Mouse (Mus musculus): ENCODE data around the gene Depdc1b. TPM values are rescaled to one million over a fixed set of nuclear protein-coding genes. Genes with fewer than 3 reads are reported as not detected.

Depdc1b gene
- polyA plus RNA-seq, 1 experiment: 11.2 TPM

DNA sequence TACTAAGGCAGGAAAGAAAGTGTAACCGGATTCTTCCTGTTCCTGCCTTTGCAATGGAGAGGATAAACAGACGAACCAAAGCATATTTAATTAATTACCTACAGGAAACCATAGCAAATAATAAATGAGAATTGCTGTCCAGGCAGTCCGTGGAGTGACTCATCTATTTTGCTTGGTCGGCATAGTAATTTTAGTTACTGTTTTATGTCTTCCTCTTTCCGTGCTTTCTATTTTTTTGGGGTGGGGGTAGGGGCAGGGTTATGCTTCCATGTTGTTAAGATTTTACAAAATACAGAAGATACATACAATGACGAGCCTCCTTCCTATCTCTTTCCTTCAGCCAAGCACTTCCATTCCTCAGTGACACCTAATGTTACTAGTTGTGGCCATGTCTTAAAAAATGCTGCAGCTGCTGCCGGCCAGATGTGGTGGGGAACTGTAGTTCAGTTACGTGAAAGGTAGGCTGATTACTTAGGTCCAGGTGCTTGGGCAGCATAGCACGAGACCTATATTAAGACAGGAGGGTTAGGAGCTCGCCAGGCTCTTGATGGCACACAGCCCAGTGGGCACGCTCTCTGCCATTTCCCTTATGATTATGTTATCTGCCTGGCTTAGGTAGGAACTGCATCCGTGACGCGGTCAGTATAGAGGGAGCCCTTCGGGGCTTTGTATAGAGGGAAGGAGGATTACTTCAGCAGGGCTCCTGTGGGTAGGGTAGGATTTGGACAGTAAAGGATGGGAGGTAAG lies 19.3 kb downstream of the Depdc1b start:
- no peaks in the 10 kb centered on the region for H3K36me3 ChIP-seq (ENCODE audit: control insufficient read depth, insufficient read depth, low read length)
- H3K27ac ChIP-seq (ENCODE audit: insufficient read depth, low read depth, low read length): no peak overlapping the region
- 57% methylated on average over 15 of the region's 15 CpGs for WGBS
- peaks cover 10% of the 10 kb centered on the region; the same call in 1 of the 2 replicates for H3K4me1 ChIP-seq (ENCODE audit: control insufficient read depth, insufficient read depth, low read length)
- no peak for DNase-seq
- no peak overlapping the region for H3K4me3 ChIP-seq (ENCODE audit: insufficient read depth, low read depth, low read length)
- no peak for TF ChIP-seq POLR2A (IDR thresholded peaks at IDR 0.05; ENCODE audit: low read depth, low read length)
- no peak for TF ChIP-seq CTCF (conservative IDR thresholded peaks at IDR 0.05; ENCODE audit: insufficient read depth, insufficient read length, low read depth, low read length)
- no peaks in the 10 kb centered on the region for H3K27me3 ChIP-seq (replicated peaks; ENCODE audit: control insufficient read depth, insufficient read depth, low read length)

GRCm38 (mm10) chr13:108336192-108336591 lies 20.1 kb downstream of the Depdc1b start:
- no peak overlapping the region for H3K27ac ChIP-seq (ENCODE audit: insufficient read depth, low read depth, low read length)
- no peak for DNase-seq
- WGBS: 85% methylated on average over 11 of the region's 11 CpGs
- H3K27me3 ChIP-seq (replicated peaks; ENCODE audit: control insufficient read depth, insufficient read depth, low read length): no peaks in the 10 kb centered on the region
- no peak overlapping the region for H3K4me3 ChIP-seq (ENCODE audit: insufficient read depth, low read depth, low read length)
- TF ChIP-seq POLR2A (IDR thresholded peaks at IDR 0.05; ENCODE audit: low read depth, low read length) (no peak), CTCF (conservative IDR thresholded peaks at IDR 0.05; ENCODE audit: insufficient read depth, insufficient read length, low read depth, low read length) (no peak)
- peaks cover 17% of the 10 kb centered on the region for H3K4me1 ChIP-seq (ENCODE audit: control insufficient read depth, insufficient read depth, low read length)
- no peaks in the 10 kb centered on the region for H3K36me3 ChIP-seq (ENCODE audit: control insufficient read depth, insufficient read depth, low read length)

- WGBS: 93% methylated on average over 6 of the region's 6 CpGs
- Histone ChIP-seq H3K27ac (ENCODE audit: insufficient read depth, low read depth, low read length) (no peak overlapping the region), H3K36me3 (ENCODE audit: control insufficient read depth, insufficient read depth, low read length) (no peaks in the 10 kb centered on the region), H3K4me1 (ENCODE audit: control insufficient read depth, insufficient read depth, low read length) (peaks cover 19% of the 10 kb centered on the region), H3K4me3 (ENCODE audit: insufficient read depth, low read depth, low read length) (no peak overlapping the region), H3K27me3 (replicated peaks; ENCODE audit: control insufficient read depth, insufficient read depth, low read length) (no peaks in the 10 kb centered on the region)
- no peak for TF ChIP-seq POLR2A (IDR thresholded peaks at IDR 0.05; ENCODE audit: low read depth, low read length)
- TF ChIP-seq CTCF (conservative IDR thresholded peaks at IDR 0.05; ENCODE audit: insufficient read depth, insufficient read length, low read depth, low read length): no peak
- no peak for DNase-seq
Observed at GRCm38 (mm10) chr13:108337340-108337739, 21.2 kb downstream of the Depdc1b start.

DNA sequence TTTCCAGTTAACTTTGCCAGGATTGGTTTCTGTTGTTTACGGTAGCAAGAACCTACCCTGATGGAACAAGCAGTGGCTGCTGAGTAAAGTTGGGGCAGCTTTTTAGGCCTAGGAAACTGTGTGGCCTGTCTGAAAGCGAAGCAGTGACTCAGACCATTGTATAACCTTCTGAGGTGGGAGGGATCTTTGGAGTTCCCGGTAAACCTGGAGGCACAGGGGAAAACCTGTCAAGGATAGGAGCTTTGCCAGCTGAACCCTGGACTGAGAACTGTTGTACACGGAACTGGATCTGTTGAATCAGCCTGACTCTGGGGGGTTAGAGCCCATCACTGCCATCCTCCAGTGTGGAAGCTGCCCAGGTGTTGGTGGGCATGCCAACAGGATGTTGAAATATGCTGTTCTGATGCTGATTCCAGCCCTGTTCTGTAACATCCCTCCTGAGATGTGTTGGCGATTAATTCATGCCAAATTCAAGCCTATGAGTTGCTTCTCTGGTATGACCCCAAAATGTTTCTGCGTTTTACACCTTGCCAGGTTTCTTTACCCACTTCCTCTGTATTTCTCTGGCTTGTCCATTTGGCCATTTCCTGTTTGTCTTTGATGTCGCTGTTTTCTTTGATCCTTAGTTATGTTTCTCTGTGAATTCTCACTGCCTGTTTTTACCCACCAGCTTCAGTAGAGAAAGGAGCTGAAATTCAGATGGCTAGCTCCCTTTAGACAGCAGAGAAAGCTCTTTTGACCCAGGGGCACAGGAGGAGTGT lies 22.1 kb downstream of the Depdc1b start:
- peak overlapping the region; percentile 53 for H3K27ac ChIP-seq (ENCODE audit: insufficient read depth, low read depth, low read length)
- peaks cover 19% of the 10 kb centered on the region for H3K4me1 ChIP-seq (ENCODE audit: control insufficient read depth, insufficient read depth, low read length)
- peak; percentile 91 for DNase-seq
- no peak for TF ChIP-seq CTCF (conservative IDR thresholded peaks at IDR 0.05; ENCODE audit: insufficient read depth, insufficient read length, low read depth, low read length)
- no peak for TF ChIP-seq POLR2A (IDR thresholded peaks at IDR 0.05; ENCODE audit: low read depth, low read length)
- no peaks in the 10 kb centered on the region for H3K27me3 ChIP-seq (replicated peaks; ENCODE audit: control insufficient read depth, insufficient read depth, low read length)
- no peaks in the 10 kb centered on the region for H3K36me3 ChIP-seq (ENCODE audit: control insufficient read depth, insufficient read depth, low read length)
- H3K4me3 ChIP-seq (ENCODE audit: insufficient read depth, low read depth, low read length): no peak overlapping the region
- WGBS: 50% methylated on average over 7 of the region's 7 CpGs

GRCm38 (mm10) chr13:108339907-108340596 lies 23.9 kb downstream of the Depdc1b start:
- Histone ChIP-seq H3K27ac (ENCODE audit: insufficient read depth, low read depth, low read length) (no peak overlapping the region; the same call in 1 of the 2 replicates), H3K4me3 (ENCODE audit: insufficient read depth, low read depth, low read length) (no peak overlapping the region), H3K27me3 (replicated peaks; ENCODE audit: control insufficient read depth, insufficient read depth, low read length) (no peaks in the 10 kb centered on the region), H3K36me3 (ENCODE audit: control insufficient read depth, insufficient read depth, low read length) (no peaks in the 10 kb centered on the region), H3K4me1 (ENCODE audit: control insufficient read depth, insufficient read depth, low read length) (peaks cover 19% of the 10 kb centered on the region)
- TF ChIP-seq POLR2A (IDR thresholded peaks at IDR 0.05; ENCODE audit: low read depth, low read length) (no peak), CTCF (conservative IDR thresholded peaks at IDR 0.05; ENCODE audit: insufficient read depth, insufficient read length, low read depth, low read length) (no peak)
- 60% methylated on average over 10 of the region's 10 CpGs for WGBS
- peak; percentile 57 for DNase-seq

GRCm38 (mm10) chr13:108341585-108341984 lies 25.5 kb downstream of the Depdc1b start:
- Histone ChIP-seq H3K4me3 (ENCODE audit: insufficient read depth, low read depth, low read length) (no peak overlapping the region), H3K36me3 (ENCODE audit: control insufficient read depth, insufficient read depth, low read length) (no peaks in the 10 kb centered on the region), H3K27me3 (replicated peaks; ENCODE audit: control insufficient read depth, insufficient read depth, low read length) (no peaks in the 10 kb centered on the region), H3K4me1 (ENCODE audit: control insufficient read depth, insufficient read depth, low read length) (peaks cover 19% of the 10 kb centered on the region), H3K27ac (ENCODE audit: insufficient read depth, low read depth, low read length) (no peak overlapping the region)
- DNase-seq: no peak
- TF ChIP-seq POLR2A (IDR thresholded peaks at IDR 0.05; ENCODE audit: low read depth, low read length) (no peak), CTCF (conservative IDR thresholded peaks at IDR 0.05; ENCODE audit: insufficient read depth, insufficient read length, low read depth, low read length) (0 out of 2 replicates have a peak, but pooled peaks have one; percentile 26)
- 79% methylated on average over 7 of the region's 7 CpGs for WGBS
